Mouse (Mus musculus): ENCODE data around the gene 4930469K13Rik.

DNA sequence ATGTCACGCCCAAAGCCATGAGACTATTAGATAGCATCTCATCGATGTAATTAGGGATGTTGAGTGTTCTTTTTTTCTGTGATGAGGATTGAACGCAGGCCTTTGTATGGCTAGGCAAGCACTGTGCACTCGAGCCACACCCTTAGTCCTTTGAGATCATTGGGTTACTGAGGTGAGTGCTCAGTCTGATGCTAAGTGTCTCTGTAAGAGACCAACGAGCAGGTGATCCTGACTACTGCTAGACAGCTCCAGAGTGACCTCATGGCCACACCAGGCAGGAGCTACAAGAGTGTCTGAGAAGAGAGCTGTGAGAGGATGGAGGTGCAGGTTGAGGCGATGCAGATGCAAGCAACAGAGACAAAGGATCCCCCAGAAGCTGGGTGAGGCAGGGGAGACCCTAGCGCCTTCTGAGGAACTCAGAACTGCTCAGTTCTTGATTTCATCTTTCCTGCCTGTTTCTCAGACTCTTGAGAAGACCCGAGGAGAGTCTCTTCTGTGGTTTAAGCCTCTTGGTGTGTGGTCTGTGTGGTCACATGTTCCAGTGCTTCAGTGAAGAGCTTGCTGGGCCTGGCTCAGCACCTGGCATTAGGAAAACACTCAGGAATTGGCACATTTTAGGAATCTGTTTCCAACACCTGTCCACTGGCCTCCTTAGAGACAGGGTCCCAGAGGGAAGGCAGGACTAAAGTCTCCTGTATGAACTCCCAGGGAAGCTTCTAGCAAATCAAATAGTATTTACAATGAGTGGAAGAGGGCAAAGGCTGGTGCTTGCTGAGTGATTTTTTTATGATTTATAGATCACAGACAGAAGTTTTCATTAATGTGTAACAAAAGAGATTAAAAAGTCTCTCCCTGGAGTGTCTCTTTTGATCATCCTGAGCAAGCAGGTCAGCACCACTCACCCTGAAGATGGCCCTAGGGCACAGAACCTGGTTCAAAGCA, 146.4 kb downstream of the 4930469K13Rik start:
- no peak for TF ChIP-seq SIN3A (IDR thresholded peaks at IDR 0.05; ENCODE audit: low read length)
- no peak for TF ChIP-seq POLR2A (IDR thresholded peaks at IDR 0.05; ENCODE audit: control insufficient read depth in 1 of 2, insufficient read depth in 1 of 2, low read depth in 1 of 2, low read length in 2 of 2, poor library complexity in 1 of 2)
- TF ChIP-seq CTCF (IDR thresholded peaks at IDR 0.05 in 2 of 3, conservative IDR thresholded peaks at IDR 0.05 in 1 of 3; ENCODE audit: control insufficient read depth in 1 of 3, insufficient read depth in 1 of 3, low read depth in 2 of 3, low read length in 3 of 3, poor library complexity in 1 of 3, severe bottlenecking in 1 of 3) = no peak
- no peak for TF ChIP-seq CHD1 (IDR thresholded peaks at IDR 0.05; ENCODE audit: low read depth, low read length)
- no peak for TF ChIP-seq EP300 (IDR thresholded peaks at IDR 0.05; ENCODE audit: low read depth in 1 of 2, low read length in 2 of 2)
- TF ChIP-seq USF2 (IDR thresholded peaks at IDR 0.05; ENCODE audit: borderline replicate concordance in 1 of 2, insufficient read depth in 1 of 2, low read depth in 1 of 2, low read length in 2 of 2) = no peak
- TF ChIP-seq NELFE (IDR thresholded peaks at IDR 0.05; ENCODE audit: low read depth, low read length) = no peak
- TF ChIP-seq JUND (IDR thresholded peaks at IDR 0.05; ENCODE audit: low read depth, low read length) = no peak
- TF ChIP-seq MAX (IDR thresholded peaks at IDR 0.05; ENCODE audit: low read length) = no peak
- no peak for TF ChIP-seq BHLHE40 (IDR thresholded peaks at IDR 0.05; ENCODE audit: borderline replicate concordance, low read depth, low read length)
- TF ChIP-seq MAZ (IDR thresholded peaks at IDR 0.05; ENCODE audit: low read depth, low read length) = no peak
- TF ChIP-seq RCOR1 (IDR thresholded peaks at IDR 0.05; ENCODE audit: low read depth, low read length) = no peak
- TF ChIP-seq GABPA (IDR thresholded peaks at IDR 0.05; ENCODE audit: low read depth, low read length) = no peak
- TF ChIP-seq ELF1 (IDR thresholded peaks at IDR 0.05; ENCODE audit: low read depth, low read length) = no peak

Data from MEL (cell line).